Mouse (Mus musculus) liver, embryonic 14.5 days (tissue): ENCODE data around the gene Rabep2. TPM values are rescaled to one million over a fixed set of nuclear protein-coding genes. Genes with fewer than 3 reads are reported as not detected.

Experiments
- ATAC-seq: fragments of 200-750 bp; cut with Nextera tagmentation; 2 replicates; pipeline ENCODE4 v1.8.0; 2017; ENCODE audit warnings: moderate number of reproducible peaks, mild to moderate bottlenecking, moderate library complexity; ENCODE audit not compliant: insufficient read depth
- DNase-seq, 3 experiments: peaks; one replicate each; pipeline ENCODE4 v3.0.0-alpha.2; 2012 to 2013; ENCODE audit warnings: low read depth in 3 of 3, low spot score in 3 of 3
- H3K27ac ChIP-seq: fragments of 300-500 bp; sonication (generic); 2 replicates; pipeline ENCODE4 v1.5.1; 2014; ENCODE audit warnings: moderate library complexity, mild to moderate bottlenecking, control low read depth, inconsistent platforms
- H3K27me3 ChIP-seq: fragments of 300-500 bp; sonication (generic); 2 replicates; pipeline ENCODE4 v1.6.1; 2014; ENCODE audit warnings: mild to moderate bottlenecking, low read length, moderate library complexity; ENCODE audit not compliant: control insufficient read depth, insufficient read depth
- H3K36me3 ChIP-seq: fragments of 300-500 bp; sonication (generic); replicated peaks from 2 replicates; pipeline ENCODE4 v1.6.1; 2014; ENCODE audit warnings: low read depth; ENCODE audit not compliant: control insufficient read depth, insufficient read depth
- H3K4me1 ChIP-seq, 2 experiments: fragments of 200-500 bp in 1 of 2; fragments of 300-500 bp in 1 of 2; sonication (generic) in 1 of 2; replicated peaks; 2 replicates each; pipeline ENCODE4 v1.6.1; 2012 to 2014; ENCODE audit warnings: antibody characterized with exemption in 1 of 2, inconsistent platforms in 1 of 2, low read length in 1 of 2; ENCODE audit not compliant: control insufficient read depth in 2 of 2, insufficient read depth in 2 of 2
- H3K4me2 ChIP-seq: fragments of 300-500 bp; sonication (generic); 2 replicates; pipeline ENCODE4 v1.6.1; 2014; ENCODE audit warnings: low read depth, mild to moderate bottlenecking, control low read depth, moderate library complexity
- H3K4me3 ChIP-seq, 2 experiments: fragments of 200-500 bp in 1 of 2; fragments of 300-500 bp in 1 of 2; sonication (generic) in 1 of 2; 2 replicates each; pipeline ENCODE4 v1.5.1; 2012 to 2014; ENCODE audit warnings: low read depth in 2 of 2, low read length in 2 of 2, mild to moderate bottlenecking in 2 of 2, control low read depth in 1 of 2, inconsistent platforms in 1 of 2, moderate library complexity in 1 of 2; ENCODE audit not compliant: insufficient read depth in 1 of 2
- H3K9ac ChIP-seq: fragments of 300-500 bp; sonication (generic); replicated peaks from 2 replicates; pipeline ENCODE4 v1.6.1; 2014; ENCODE audit warnings: mild to moderate bottlenecking, control low read depth, moderate library complexity
- H3K9me3 ChIP-seq: fragments of 300-500 bp; sonication (generic); 2 replicates; pipeline ENCODE4 v1.6.1; 2016; ENCODE audit warnings: low read length, mixed read lengths; ENCODE audit not compliant: control insufficient read depth
- CTCF ChIP-seq: IDR thresholded peaks from 2 replicates; pipeline ENCODE4 v1.5.1; 2016; ENCODE audit warnings: antibody characterized with exemption, low read depth, control low read depth
- EP300 ChIP-seq: IDR thresholded peaks from 2 replicates; pipeline ENCODE4 v1.6.1; 2016; ENCODE audit warnings: antibody characterized with exemption, low read depth
- WGBS: fragments of 180-500 bp; shearing (Covaris S2); extraction: QIAGEN DNeasy Blood & Tissue Kit; methylation state at CpG from one replicate; pipeline ENCODE4 v1.1.7; 2014; ENCODE audit not compliant: insufficient replicate concordance; 5-methylcytosine and 5-hydroxymethylcytosine counted together
- polyA plus RNA-seq, 2 experiments: library from polyadenylated mRNA; depleted of rRNA in 1 of 2; stranded (reverse) in 1 of 2; unstranded in 1 of 2; fragments of >200 nt; fragmentation: Nextera tagmentation in 1 of 2; extraction: Ambion mirVana in 1 of 2; gene quantifications; 2 replicates each; pipeline versions ENCODE4 v1.2.1 to v1.2.3; 2012 to 2014

Rabep2 gene
- polyA plus RNA-seq, 2 experiments = 4.4 to 4.6 TPM

- H3K9me3 ChIP-seq = no peaks in the 10 kb centered on the region
- WGBS = 34% methylated on average over 15 of the region's 15 CpGs
- TF ChIP-seq CTCF = no peak
- TF ChIP-seq EP300 = no peak
- no peak overlapping the region for H3K9ac ChIP-seq
- no peaks in the 10 kb centered on the region for H3K27me3 ChIP-seq
- peaks cover 7 to 13% of the 10 kb centered on the region in 2 experiments for H3K4me1 ChIP-seq
- peak overlapping the region; percentile 70 to 71 for H3K4me3 ChIP-seq
- DNase-seq = no peak
- peak overlapping the region; percentile 96 for H3K4me2 ChIP-seq
- ATAC-seq = no peak
- H3K36me3 ChIP-seq = no peaks in the 10 kb centered on the region
- no peak overlapping the region for H3K27ac ChIP-seq
Measured at GRCm38 (mm10) chr7:126429503-126429898, 942 bp downstream of the Rabep2 start.

DNA sequence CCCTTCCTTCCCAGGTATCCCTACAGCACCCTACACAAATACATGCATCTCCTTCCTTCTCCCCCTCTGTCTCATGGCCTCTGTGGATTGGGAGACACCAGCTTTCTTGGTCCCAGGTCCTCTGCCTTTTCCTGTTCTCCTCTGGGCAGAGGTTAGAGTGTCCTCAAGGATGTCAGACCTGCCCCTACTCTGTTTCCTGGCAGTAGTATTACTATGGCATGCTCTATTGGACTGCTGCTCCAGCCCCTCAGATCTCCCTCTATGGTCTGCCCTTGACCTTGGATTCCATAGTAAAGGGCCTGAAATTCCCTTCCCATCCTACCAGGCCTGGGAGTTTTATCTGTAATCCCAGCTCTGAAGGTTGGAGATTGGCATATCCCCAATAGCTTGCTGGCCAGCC, 1.6 kb downstream of the Rabep2 start:
- Histone ChIP-seq H3K36me3 (no peaks in the 10 kb centered on the region), H3K27ac (no peak overlapping the region), H3K9ac (no peak overlapping the region), H3K9me3 (no peaks in the 10 kb centered on the region), H3K4me2 (no peak overlapping the region), H3K4me3 (no peak overlapping the region), H3K27me3 (no peaks in the 10 kb centered on the region), H3K4me1 (peaks cover 7 to 13% of the 10 kb centered on the region in 2 experiments)
- TF ChIP-seq EP300 (no peak), CTCF (no peak)
- DNase-seq = no peak
- no peak for ATAC-seq

GRCm38 (mm10) chr7:126434726-126435125, 6.2 kb downstream of the Rabep2 start:
- DNase-seq (no peak), ATAC-seq (no peak)
- TF ChIP-seq CTCF = no peak
- Histone ChIP-seq H3K9ac (no peak overlapping the region), H3K27me3 (no peaks in the 10 kb centered on the region), H3K4me2 (no peak overlapping the region), H3K4me1 (peaks cover 0 to under 1% of the 10 kb centered on the region in 2 experiments; a peak in 2 of 4 replicates), H3K4me3 (no peak overlapping the region), H3K9me3 (no peaks in the 10 kb centered on the region), H3K27ac (no peak overlapping the region), H3K36me3 (no peaks in the 10 kb centered on the region)
- 78% methylated on average over 7 of the region's 7 CpGs for WGBS

GRCm38 (mm10) chr7:126435801-126436200, 7.2 kb downstream of the Rabep2 start:
- H3K27ac ChIP-seq = no peak overlapping the region
- H3K4me3 ChIP-seq = no peak overlapping the region
- H3K9ac ChIP-seq = no peak overlapping the region
- H3K4me2 ChIP-seq = no peak overlapping the region
- no peaks in the 10 kb centered on the region for H3K9me3 ChIP-seq
- 75% methylated on average over 3 of the region's 3 CpGs for WGBS
- ATAC-seq (no peak), DNase-seq (no peak)
- no peaks in the 10 kb centered on the region for H3K27me3 ChIP-seq
- H3K4me1 ChIP-seq = no peaks in the 10 kb centered on the region
- H3K36me3 ChIP-seq = no peaks in the 10 kb centered on the region
- TF ChIP-seq CTCF = no peak
- no peak for TF ChIP-seq EP300

GRCm38 (mm10) chr7:126436851-126437250, 8.3 kb downstream of the Rabep2 start:
- no peaks in the 10 kb centered on the region for H3K36me3 ChIP-seq
- no peak overlapping the region for H3K27ac ChIP-seq
- no peak overlapping the region for H3K9ac ChIP-seq
- 17% methylated on average over 8 of the region's 8 CpGs for WGBS
- peak; percentile 25 to 37 (median 33) for DNase-seq
- no peaks in the 10 kb centered on the region for H3K4me1 ChIP-seq
- H3K9me3 ChIP-seq = no peaks in the 10 kb centered on the region
- no peaks in the 10 kb centered on the region for H3K27me3 ChIP-seq
- ATAC-seq = no peak
- H3K4me2 ChIP-seq = no peak overlapping the region
- no peak for TF ChIP-seq EP300
- TF ChIP-seq CTCF = peak; percentile 98
- no peak overlapping the region for H3K4me3 ChIP-seq

- Histone ChIP-seq H3K9me3 (no peaks in the 10 kb centered on the region), H3K27ac (no peak overlapping the region), H3K9ac (no peak overlapping the region), H3K4me1 (no peaks in the 10 kb centered on the region), H3K4me2 (no peak overlapping the region), H3K27me3 (no peaks in the 10 kb centered on the region), H3K36me3 (no peaks in the 10 kb centered on the region), H3K4me3 (no peak overlapping the region)
- 86% methylated on average over 9 of the region's 9 CpGs for WGBS
- TF ChIP-seq CTCF (no peak), EP300 (no peak)
- ATAC-seq (no peak), DNase-seq (no peak)
Measured at GRCm38 (mm10) chr7:126440134-126440533, 11.6 kb downstream of the Rabep2 start.
